Mouse (Mus musculus) common myeloid progenitor, adult 5-6 weeks (primary cell): ENCODE data around the gene Zfp423. TPM values are rescaled to one million over a fixed set of nuclear protein-coding genes. Genes with fewer than 3 reads are reported as not detected.

Experiments used
- ATAC-seq: replicated peaks from 2 replicates; pipeline ENCODE4 v1.8.0; 2016; ENCODE audit warnings: low read depth, mild to moderate bottlenecking, moderate TSS enrichment, inconsistent platforms; ENCODE audit not compliant: poor library complexity, severe bottlenecking
- total RNA-seq: library from RNA; stranded (forward); fragments of 200-1000, 187-1606 nt; gene quantifications from 2 replicates; pipeline ENCODE4 v1.2.3, GENCODE M21; 2017

Zfp423 gene
- not detected in 2 replicates for total RNA-seq

DNA sequence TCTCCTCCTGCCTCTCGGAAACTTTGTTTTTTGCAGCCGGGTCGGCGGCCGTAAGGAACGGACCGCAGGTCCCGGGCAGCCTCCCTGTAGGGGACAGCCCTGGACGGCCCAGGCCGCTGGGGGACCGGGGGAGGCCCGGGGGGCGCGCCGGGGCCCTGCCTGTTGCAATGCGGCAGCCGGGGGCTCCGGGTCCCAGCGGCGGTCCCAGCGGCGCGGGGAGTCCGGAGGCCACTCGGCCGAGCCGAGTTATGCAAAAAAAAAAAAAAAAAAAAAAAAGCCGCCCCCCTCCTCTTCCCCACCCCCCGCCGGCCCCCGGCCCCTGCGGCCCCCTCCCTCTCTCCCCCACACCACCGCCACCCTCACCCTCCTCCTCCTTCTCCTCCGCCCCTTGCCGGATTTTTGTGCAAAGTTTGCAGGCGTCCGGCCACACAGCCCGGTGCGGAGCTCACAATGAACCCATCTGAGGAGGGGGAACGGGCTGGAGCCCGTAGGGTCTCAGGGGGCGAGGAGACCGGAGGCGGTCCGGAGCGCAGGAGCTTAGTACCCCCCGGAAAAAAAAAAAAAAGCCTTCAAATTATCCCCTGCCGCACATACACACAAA is at the start of gene Zfp423:
Gene Zfp423, minus strand, starts transcription at position 276 of the 601 bp plus-strand sequence.
- ATAC-seq, result no peak

DNA sequence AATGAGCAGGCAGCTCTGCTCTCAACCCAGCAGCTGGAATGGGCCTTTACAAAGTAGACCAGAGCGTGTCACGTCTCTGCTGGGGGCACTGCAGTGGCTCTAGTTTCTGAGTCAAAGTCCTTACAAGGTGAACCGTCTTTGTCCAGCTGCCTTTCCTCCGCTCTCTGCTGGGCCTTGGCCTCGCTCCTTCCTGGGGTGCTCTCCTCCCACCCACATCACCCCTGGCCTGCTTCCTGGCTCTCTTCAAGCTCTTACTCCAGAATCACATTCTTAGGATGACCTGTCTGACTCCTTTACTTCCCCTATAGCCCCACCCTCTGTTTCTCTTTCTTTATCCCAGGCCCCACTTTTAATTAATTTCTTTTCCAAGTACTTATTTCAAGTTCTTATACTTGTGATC is 47.4 kb upstream of the Zfp423 start:
- ATAC-seq, result no peak

DNA sequence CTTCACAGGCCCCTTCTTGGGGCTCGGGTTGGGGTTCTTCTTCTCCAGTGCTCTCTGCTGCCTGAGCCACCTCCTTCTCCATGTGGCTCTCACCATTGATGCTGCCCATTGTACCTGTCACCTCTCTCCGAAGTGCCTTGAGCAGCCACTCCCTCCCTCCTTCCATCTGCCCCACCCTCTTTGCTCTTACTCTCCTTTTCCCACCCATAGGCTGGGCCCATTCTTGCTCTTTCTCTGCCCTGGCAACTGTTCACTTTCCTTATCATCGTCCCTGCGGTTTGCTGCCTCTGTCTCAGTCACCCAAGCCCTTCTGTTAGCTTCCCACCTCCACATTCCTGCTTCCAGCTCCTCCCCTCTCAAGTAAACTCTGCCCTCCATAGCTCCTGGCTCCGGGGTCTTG is 25.4 kb upstream of the Zfp423 start:
- ATAC-seq, result no peak

DNA sequence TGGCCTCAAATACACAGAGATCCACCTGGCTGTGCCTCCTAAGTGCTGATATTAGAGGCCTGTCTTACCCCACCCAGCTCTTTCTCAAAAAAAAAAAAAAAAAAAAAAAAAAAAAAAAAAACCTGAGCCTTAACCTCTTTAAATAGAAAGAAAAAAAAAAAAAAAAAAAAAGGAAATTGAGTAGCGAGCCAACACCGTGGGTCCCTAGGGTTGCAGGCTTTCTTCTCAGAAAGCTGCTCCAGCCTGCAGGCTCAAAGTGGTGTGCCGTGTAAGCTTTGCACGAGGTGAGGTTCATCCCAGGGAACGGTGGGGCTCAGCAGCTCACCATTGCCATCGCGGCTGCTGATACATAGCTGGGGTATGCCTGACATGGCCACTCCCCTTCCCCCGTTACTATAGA is 24.6 kb upstream of the Zfp423 start:
- ATAC-seq, result no peak

DNA sequence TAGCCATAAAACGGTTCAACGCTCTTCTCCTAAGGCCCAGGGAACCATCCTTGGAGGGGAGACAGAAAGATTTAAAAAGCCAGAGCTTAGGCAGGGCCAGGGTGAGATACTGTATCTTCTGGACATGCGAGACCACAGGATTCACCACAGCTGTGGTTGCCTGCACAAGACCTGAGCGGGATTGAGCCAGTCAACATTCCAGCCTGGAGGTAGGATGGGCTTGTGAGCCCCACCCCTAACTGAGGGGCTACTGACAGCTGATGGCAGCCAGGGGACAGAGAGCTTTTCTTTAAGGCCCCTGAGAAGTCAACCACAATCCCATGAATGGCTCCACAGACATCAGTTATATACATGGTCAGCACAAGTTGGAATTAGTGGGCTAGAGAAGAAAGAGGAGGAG is 23.5 kb upstream of the Zfp423 start:
- ATAC-seq, result no peak

DNA sequence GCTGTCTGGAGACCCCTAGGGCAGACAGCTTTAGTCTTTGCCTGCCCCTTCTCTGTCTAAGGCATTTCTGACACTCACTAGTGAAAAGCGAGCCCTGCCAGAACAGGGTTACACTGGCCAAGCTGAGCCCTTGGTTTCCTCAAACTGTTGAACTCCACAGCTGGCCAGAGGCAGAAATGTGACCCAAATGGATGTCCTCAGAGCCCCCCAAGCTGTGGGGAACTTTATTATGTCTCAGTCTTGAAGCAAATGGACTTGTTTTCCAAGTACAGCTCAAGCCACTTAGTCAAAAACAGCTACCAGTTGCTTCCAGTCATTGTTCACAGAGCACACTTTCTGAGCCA is 16.0 kb upstream of the Zfp423 start:
- no peak for ATAC-seq

DNA sequence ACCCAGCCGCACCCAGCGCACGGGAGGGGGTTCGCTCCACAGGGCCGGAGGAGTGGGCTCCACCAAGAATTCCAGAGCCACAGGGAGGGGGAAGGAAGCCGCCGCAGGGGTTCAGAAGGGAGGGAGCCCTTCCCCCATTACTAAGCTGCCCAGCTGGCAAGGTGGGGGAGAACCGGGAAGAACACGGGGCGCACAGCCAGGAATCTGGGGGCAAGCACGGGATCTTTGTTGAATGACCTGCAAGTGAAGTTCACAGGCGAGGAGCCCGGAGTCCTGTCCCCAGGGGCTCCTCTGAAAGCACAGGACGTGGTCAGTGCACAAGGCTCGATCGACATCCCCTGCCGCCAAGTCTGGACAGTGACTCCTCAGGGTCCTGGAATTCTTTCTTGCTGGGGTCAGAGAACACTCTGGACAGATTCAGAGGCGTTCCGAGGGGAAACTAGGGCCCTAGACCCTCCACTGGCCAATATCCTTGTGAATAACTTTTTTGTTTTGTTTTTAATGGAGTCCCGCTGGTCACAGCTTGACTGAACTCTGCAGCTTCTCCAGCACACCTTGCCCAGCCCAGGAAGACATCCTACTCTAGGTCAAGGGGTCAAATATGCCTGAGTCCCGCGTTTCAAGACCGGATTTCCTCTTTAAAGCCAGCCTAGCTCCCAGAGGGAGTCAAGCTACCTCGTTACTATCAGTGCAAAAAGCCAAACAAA is 15.5 kb upstream of the Zfp423 start:
- ATAC-seq, result no peak

DNA sequence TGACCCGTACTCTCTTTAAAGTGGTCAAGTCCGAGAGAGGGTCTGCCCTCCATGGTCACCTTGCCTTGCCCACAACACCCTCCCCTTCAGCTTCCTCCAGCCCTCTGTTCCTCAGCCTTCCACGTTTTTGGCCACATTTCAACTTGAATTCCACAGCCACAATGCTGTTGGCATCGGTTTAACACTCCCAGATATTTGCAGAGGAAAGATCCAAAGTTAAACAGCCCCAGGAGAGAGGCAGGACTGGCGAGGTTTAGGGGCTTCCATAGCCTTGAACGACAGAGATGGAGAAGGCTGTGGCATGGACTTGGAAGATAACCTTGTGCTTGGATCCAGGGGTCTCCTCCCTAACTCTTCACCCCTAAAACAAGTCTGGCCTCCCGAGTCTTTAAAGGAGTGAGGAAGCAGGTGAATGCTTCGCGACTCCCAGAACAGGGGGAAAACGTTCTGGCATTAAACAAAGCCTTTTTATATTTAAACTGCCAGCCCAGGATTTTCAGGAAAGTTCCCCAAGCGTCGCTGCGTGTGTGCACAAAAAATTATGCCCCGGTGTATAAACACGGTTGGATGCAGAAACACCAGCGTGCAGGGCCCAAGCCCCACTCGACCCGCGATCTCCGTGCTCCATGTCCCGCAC is 14.8 kb upstream of the Zfp423 start:
- ATAC-seq, result no peak

DNA sequence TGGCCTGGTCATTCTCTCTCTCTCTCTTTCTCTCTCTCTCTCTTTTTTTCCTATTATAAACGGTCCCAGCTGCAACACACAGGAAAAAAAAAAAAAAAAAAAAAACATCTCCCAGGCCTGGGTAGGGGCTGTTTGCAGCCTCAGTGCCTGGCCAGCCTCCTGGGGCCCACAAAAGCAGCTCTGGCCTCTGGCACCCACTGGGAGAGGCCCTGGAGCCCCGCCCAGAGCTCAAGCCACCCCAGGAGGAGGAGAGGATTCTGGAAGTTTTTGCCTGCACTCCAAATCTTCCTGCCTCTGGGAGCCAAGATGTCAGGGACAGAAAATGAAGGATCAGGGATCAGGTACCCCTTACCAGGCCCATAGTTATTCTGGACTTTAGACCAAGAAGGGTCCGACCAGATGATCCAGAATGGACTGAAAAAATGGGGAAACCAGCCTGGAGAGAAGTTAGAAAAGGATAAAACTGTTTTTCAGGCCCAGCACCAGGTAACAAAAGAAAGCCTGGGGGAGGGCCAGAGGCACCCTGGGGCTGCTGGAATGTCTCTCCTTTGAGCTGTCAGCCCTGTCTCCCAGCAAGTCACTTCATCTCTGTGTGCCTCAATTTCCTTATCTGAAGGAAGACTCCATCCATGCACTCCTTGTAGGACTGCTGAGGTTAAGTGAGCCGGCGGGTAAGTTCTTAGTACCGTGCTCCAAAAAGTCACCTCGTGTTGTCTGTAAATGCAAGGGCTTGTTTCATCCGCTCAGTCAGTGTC is 8.6 kb upstream of the Zfp423 start:
- no peak for ATAC-seq

DNA sequence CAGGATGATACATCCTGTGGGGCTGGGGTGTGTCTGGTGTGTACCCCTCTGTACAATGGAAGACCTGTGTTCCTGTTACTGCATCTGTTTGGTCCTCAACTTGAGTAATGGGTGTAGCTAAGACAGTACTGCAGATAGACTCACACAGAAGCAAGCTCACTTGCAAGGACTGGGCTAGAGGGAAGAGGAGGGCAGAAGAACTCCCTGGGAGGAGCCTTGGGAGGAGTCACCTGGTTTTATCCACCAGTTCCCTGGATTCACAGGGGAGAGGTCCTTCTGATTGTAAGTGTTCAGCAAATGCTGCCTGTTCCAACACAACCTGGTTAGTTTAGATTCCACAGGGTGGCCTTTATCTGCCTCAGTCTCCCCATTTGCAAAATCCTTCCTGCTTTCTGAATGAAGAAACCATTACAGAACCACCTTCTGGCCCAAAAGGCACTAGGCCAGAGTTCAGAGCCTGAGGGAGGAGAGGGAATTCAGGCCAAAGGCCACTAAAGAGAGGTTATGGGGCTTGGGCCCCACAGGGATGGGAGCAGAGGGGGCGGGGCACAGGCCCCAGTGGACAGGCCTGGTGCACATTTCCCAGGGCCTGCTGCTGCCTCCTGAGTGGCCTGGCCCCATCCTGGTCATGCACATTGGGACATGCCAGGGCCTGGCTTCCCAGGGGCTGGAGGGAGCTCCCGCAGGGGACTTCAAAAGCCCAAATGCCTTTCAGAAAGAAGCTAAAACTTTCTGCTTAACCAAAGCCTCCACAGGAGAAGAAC is 7.8 kb upstream of the Zfp423 start:
- ATAC-seq, result no peak

DNA sequence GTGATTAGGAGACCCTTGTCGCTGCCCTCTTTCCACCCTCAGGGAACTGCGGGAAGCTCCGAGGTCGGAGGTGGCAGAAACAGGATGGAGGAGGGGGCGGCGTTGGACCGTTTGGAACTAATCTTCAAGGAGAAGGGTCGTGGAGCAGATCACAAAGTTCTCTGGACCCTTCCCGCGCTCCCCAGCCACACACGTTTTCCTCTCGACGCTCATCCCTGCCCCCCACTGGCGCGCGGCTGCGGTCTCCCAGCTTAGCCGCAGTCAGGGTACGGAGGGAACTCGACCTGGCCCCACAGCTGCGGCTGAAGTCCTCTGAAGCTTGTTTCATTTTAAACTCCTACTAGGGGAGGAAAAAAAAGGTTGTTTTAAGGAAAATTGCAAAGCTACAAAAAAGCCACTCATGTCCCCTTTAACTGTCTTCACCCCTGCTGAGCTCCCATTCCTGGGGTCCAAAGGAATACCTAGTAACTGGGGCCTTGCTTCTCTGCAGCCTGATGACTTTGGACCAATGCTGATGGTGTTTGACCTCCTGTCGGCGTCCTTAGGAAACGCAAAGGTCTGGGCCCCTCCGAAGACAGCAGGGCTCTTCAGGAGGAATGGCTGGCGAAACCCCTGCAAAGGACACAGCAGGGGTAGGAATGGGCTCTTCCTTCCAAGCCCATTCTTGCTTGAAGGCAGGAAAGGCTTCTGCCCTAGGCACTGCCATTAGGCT is 3.3 kb upstream of the Zfp423 start:
- no peak for ATAC-seq

DNA sequence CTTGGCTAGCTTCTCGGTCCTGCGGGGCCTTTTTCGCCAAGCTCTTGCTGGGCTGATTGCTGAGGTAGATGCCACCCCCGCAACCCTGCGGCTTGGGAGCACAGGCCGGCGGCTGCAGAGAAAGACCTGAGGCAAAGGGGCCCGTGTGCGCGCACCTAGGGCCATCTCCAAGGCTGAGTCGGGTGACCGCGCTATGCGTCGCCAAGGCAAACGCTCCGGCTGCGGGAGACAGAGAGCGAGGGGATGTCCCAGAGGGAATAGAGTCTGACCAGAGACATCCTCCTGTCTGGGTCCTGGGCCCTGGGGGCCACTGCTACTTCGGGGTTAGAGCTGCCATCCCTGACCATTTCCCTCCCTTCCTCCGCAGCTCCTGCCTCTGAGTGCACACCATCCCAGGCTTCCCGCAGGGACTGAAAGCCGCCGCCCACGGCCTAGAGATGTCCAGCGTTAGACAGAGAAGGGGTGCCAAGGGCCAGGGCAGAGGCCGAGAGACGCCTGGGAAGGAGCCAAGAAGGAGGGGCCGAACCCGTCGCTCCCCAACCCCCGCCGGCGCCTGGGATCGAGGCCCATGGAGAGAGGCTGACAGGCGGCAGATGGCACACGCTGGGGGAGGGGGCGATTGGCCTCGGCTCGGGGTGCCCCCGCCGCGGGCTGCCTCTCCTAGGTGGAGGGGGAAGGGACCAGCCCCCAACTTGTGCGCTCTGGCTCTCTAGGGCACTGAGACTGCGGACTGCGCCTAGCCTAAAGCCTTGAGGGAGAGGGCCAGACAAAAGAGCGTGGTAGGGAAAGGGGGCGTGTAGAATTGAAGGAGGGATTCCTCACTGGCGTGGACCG is 2.5 kb upstream of the Zfp423 start:
- no peak for ATAC-seq

DNA sequence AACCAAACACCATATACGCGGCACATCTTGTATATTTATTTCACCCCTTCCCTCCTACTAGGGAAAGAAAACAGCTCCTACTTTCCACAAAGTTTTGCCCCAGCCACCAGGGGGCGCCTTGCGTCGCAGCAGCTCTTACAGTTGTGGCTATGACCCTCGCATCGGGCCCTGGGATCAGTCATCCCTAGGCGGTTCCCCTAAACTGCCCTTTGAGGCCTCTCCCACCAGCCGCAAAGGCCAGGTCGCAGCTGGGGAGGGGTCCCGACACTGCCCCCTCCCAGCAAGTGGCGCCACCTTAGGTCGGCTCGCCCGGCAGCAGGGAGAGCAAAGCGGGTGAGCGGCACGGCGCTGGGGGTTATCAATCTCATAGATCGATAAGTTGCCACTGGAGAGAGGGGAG is 1.7 kb upstream of the Zfp423 start:
- ATAC-seq, result no peak

DNA sequence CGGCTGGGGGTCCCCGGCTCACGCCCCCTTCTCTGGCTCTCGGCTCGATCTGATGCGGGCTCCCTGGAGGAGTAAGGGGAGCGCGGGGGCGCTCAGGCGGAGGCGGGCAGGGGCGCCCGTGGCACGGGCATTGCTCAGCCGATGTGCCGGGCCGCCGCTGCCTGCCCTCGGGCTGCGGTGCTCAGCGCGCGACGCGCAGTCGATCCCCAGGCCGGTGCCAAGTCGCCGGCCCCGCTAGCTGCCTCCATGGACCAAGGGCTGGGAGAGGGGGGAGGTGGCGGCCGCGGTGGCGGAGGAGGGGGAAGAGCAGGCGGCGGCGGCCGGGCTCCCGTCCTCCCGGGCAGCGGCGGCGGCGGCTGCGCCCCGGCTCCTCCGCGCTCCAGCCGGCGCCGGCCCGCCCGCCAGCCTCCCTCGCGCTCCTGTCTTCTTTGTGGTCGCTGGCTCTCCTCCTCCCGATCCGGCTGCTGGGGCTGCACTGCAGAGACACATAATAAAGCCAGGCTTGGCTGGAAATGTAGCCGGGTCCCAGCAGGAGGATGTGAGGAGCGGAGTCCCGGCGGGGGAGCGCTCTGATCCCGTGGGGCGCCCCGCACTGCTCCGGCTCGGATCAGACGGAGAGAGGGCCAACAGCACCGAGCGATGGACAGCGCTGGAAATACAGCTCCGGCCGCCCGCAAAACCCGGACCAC is 810 bp upstream of the Zfp423 start:
- ATAC-seq, result peak; percentile 16; the same call in 1 of the 2 replicates

DNA sequence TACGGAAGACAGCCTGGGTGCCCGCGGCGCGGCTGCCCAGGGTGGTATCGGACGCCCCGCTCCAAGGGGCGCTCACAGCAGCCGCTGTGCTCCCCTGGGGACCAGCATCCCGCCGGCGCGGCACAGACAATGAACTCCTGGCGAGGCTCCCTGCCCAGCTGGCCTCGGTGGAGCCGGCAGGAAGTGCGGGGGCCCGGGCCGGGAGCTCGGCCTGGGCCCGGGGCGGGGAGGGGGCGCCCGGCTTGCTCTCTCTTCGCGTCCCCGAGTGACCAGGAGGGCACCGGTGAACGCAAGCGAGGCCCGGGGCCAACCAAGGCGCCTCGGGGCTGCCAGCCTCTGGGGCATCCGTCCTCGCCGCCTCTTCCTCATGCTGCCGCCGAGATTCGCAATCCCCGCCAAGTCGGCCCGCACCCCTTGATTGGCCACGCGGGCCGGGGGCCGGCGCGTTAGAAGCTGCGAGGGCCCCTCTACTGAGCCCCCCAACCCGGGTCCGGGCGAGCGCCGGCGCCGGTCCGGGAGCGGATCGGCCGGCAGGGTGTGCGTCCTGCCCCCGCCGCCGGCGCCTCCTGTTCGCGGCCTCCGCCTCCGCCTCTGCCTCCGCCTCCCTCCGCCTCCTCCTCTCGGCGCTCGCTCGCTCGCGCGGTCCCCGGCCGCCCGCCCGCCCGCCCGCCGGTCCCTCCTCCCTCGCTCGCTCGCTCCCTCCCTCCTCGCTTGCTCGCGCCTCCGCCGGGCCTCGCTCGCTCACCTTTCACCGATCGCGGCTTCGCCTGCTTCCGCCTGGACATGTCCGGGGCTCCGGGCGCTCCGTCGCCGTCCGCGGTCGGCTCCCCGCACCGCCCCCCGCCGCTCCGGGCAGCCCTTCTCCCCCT is 710 bp downstream of the Zfp423 start:
- peak; percentile 47; the same call in 1 of the 2 replicates for ATAC-seq

DNA sequence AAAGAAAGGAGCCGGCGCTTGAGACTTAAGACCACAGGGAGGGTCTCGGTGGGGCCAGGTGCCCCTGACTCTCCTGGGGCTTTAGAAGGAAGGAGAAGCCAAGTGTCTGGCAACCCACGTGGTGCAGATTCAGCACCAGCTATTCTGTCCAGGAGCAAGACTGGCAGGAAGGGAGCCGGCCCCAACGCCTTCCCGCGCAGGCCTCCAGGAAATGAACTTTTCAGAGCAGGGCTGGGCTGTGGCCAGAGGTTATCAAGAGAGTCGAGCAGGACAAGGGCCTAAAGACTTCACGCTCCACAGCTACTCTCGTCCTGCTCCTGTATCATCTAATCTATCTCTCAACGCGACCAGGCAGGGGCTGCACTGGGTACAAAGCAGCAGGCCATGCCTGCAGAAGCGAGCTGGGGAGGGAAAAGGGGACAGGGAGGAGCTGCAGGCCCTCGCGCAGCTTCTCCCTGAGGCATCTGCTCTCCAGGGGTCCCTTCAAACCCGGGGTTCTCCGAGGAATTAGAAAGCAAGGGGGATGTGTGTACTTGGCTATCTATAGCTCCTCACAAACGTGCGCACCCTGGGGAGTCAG is 1.4 kb downstream of the Zfp423 start:
- ATAC-seq, result no peak

DNA sequence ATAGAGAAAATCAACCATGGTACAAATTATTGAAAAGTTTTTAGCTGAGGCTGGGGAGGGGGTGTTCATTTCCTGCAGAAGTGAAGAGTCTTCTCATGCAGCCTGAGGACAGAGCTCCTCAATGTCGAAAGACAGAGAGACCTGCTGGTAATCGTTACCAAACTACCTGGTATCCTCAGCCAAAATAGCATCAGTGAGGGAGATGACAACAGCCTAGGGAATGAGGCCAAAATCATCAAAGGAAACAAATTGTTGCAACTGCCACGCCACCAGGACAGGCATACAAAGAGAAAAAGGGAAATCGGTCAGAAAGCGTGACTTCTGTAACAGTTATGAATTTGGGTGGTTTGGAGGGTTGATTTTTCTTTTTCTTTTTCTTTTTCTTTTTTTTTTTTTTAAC is 3.4 kb downstream of the Zfp423 start:
- no peak for ATAC-seq
